In the genomic region with DNA sequence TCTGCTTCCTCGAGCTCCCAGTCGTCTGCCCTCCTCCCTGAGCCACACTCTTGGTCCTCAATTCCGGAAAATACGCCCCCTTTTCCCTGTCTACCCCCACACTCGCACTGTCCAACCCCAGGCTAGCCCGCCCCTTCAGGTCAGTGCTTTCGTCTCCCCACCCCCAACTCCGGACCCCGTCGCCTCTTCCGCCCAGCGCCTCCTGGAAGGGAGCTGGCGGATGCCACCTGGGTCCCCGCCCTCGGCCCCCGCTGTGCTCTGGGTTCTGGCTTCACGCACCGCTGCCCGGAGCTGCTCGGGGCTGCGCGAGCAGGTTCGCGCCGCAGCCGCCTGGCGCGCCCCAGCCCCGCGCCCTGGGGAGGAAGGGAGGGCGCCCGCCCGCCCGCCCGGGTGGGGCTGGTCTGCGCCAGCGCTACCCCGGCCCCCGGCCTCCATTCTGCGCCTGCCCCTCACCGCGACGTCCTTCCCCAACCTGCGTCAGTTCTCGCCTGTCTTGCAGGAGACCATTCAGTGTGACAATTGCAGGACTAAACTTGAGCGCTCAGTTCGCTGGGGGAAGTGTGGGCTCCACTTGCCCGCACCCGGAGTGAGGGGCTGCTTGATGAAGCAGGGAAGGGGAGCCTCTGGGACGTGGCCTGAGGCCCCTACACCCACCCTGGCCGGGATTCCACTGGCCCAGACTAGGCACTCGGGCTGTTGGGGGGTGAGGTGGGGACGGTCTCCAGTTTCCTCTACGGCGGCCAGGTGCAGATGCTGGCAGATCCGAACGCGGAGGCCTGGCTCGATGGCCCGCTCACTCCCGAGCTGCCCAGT, we compare ENCODE assay signal across 9 mouse cellular contexts. TPM values are rescaled to one million over a fixed set of nuclear protein-coding genes. Genes with fewer than 3 reads are reported as not detected.
DNase-seq lines count a peak whose midpoint lies in the region; ATAC-seq and TF ChIP-seq lines count a peak whose summit lies in the region.
"Had no signal": no experiment of that assay in that cellular context is flagged by ENCODE, and none has a peak within 500 bp of the region (broad histone marks: within the 10 kb centered on the region; RNA-seq: fewer than 3 reads in every experiment).

No protein-coding gene starts in this region.

- peak overlapping the region; percentile 98 for H3K4me2 ChIP-seq in heart, embryonic 16.5 days (ENCODE audit: low read depth, low read length)

- H3K9me3 ChIP-seq in E14TG2a.4 (ENCODE audit: low read length) = no peaks in the 10 kb centered on the region
- no peaks in the 10 kb centered on the region for H3K9me3 ChIP-seq in heart, embryonic 16.5 days (replicated peaks; ENCODE audit: control insufficient read depth, low read length)

- no peak overlapping the region for H3K27ac ChIP-seq in embryonic fibroblast, embryonic 13.5 days (ENCODE audit: insufficient read depth, low read length)
- H3K27ac ChIP-seq in heart, embryonic 16.5 days (ENCODE audit: low read length) = peak overlapping the region; percentile 94

- peak overlapping the region; percentile 86 for H3K9ac ChIP-seq in heart, embryonic 16.5 days (ENCODE audit: low read length)

- ATAC-seq in heart, embryonic 16.5 days (replicated peaks; ENCODE audit: extremely low read depth, insufficient read depth, low FRiP score) = peak; percentile 19
- ATAC-seq in megakaryocyte progenitor cell, adult 5-6 weeks (replicated peaks; ENCODE audit: poor library complexity) = peak; percentile 1; the same call in 1 of the 2 replicates

- peaks cover 80% of the 10 kb centered on the region for H3K4me1 ChIP-seq in E14TG2a.4 (replicated peaks; ENCODE audit: low read depth, low read length)
- H3K4me1 ChIP-seq in embryonic fibroblast, embryonic 13.5 days (ENCODE audit: control insufficient read depth, insufficient read depth, low read length) = no peaks in the 10 kb centered on the region
- H3K4me1 ChIP-seq in heart, embryonic 16.5 days (ENCODE audit: control insufficient read depth, insufficient read depth, low read length) = peaks cover 23% of the 10 kb centered on the region

- WGBS in heart, embryonic 16.5 days = 2% methylated on average over 53 of the region's 61 CpGs

- TF ChIP-seq CTCF in E14TG2a.4 (conservative IDR thresholded peaks at IDR 0.05; ENCODE audit: low read length) = no peak
- no peak for TF ChIP-seq CTCF in embryonic fibroblast, embryonic 13.5 days (IDR thresholded peaks at IDR 0.05; ENCODE audit: borderline replicate concordance, insufficient read depth, low read length)

- no peaks in the 10 kb centered on the region for H3K27me3 ChIP-seq in E14TG2a.4 (ENCODE audit: insufficient read depth, low read length)
- no peaks in the 10 kb centered on the region for H3K27me3 ChIP-seq in heart, embryonic 16.5 days (ENCODE audit: control insufficient read depth, insufficient read depth, low read length)

- DNase-seq in adrenal gland, postnatal 25 days = peak; percentile 52
- DNase-seq in kidney, postnatal 36 days = peak; percentile 81 to 89
- peak; percentile 61 for DNase-seq in spleen, adult 12 weeks (ENCODE audit: low spot score)
- no peak for DNase-seq in layer of hippocampus, adult 9-10 months (ENCODE audit: low spot score)

- no peak for TF ChIP-seq POLR2A in embryonic fibroblast, embryonic 13.5 days (IDR thresholded peaks at IDR 0.05; ENCODE audit: low read depth, low read length)

- H3K36me3 ChIP-seq in E14TG2a.4 (ENCODE audit: insufficient read depth, low read length) = no peaks in the 10 kb centered on the region
- H3K36me3 ChIP-seq in heart, embryonic 16.5 days (ENCODE audit: control insufficient read depth, insufficient read depth) = no peaks in the 10 kb centered on the region

- peak overlapping the region; percentile 93 for H3K4me3 ChIP-seq in E14TG2a.4 (replicated peaks; ENCODE audit: low read length)
- peak overlapping the region; percentile 55 for H3K4me3 ChIP-seq in embryonic fibroblast, embryonic 13.5 days (ENCODE audit: insufficient read depth, low read length)
- H3K4me3 ChIP-seq in heart, embryonic 16.5 days (ENCODE audit: low read length) = peak overlapping the region; percentile 83

RNA-seq across cellular contexts. Expression of a gene that starts 1.4 kb away (rescaled TPM):
- total RNA-seq in adrenal gland, postnatal 25 days (2021) = 21.1 and 28.0 TPM in 2 replicates
- 4.7 and 6.5 TPM in 2 replicates for polyA plus RNA-seq in embryonic fibroblast, embryonic 13.5 days (2011; ENCODE audit: insufficient read length, low read depth, missing spikeins)
- 25.7 and 28.9 TPM in 2 replicates for polyA plus RNA-seq in heart, embryonic 16.5 days (2015; fragmentation: Nextera tagmentation; extraction: Ambion mirVana)
- total RNA-seq in megakaryocyte progenitor cell, adult 5-6 weeks (2015) = 6.5 and 7.5 TPM in 2 replicates
- total RNA-seq in megakaryocyte progenitor cell, adult 5-6 weeks (2017) = 7.5 and 10.9 TPM in 2 replicates

RNA-seq across cellular contexts. Expression of a gene that starts 11.6 kb away (rescaled TPM):
- total RNA-seq in adrenal gland, postnatal 25 days (2021) = not detected in 2 replicates
- polyA plus RNA-seq in embryonic fibroblast, embryonic 13.5 days (2011; ENCODE audit: insufficient read length, low read depth, missing spikeins) = not detected in 2 replicates
- polyA plus RNA-seq in heart, embryonic 16.5 days (2015; fragmentation: Nextera tagmentation; extraction: Ambion mirVana) = 0.56 and 1.7 TPM in 2 replicates
- total RNA-seq in megakaryocyte progenitor cell, adult 5-6 weeks (2015) = not detected in 2 replicates
- not detected in 2 replicates for total RNA-seq in megakaryocyte progenitor cell, adult 5-6 weeks (2017)
- total RNA-seq: hematopoietic stem cell, adult 5-6 weeks had no signal

RNA-seq across cellular contexts. Expression of a gene that starts 43.7 kb away (rescaled TPM):
- total RNA-seq in adrenal gland, postnatal 25 days (2021) = 1.7 and 4.3 TPM in 2 replicates
- polyA plus RNA-seq in embryonic fibroblast, embryonic 13.5 days (2011; ENCODE audit: insufficient read length, low read depth, missing spikeins) = not detected in 2 replicates
- polyA plus RNA-seq in heart, embryonic 16.5 days (2015; fragmentation: Nextera tagmentation; extraction: Ambion mirVana) = 0.72 and 0.84 TPM in 2 replicates
- total RNA-seq in megakaryocyte progenitor cell, adult 5-6 weeks (2015) = 0.15 and 0.64 TPM in 2 replicates
- 0.33 and 1.4 TPM in 2 replicates for total RNA-seq in megakaryocyte progenitor cell, adult 5-6 weeks (2017)

RNA-seq across cellular contexts. Expression of a gene that starts 44.0 kb away (rescaled TPM):
- total RNA-seq in adrenal gland, postnatal 25 days (2021) = 0.91 TPM in 1 of 2 replicates, not detected in the other
- 3.0 and 3.4 TPM in 2 replicates for polyA plus RNA-seq in embryonic fibroblast, embryonic 13.5 days (2011; ENCODE audit: insufficient read length, low read depth, missing spikeins)
- polyA plus RNA-seq in heart, embryonic 16.5 days (2015; fragmentation: Nextera tagmentation; extraction: Ambion mirVana) = 0.24 and 0.39 TPM in 2 replicates
- 0.54 TPM in 1 of 2 replicates, not detected in the other for total RNA-seq in megakaryocyte progenitor cell, adult 5-6 weeks (2015)
- total RNA-seq in megakaryocyte progenitor cell, adult 5-6 weeks (2017) = not detected in 2 replicates
- total RNA-seq: hematopoietic stem cell, adult 5-6 weeks had no signal

RNA-seq across cellular contexts. Expression of a gene that starts 49.4 kb away (rescaled TPM):
- 4.3 and 8.0 TPM in 2 replicates for total RNA-seq in adrenal gland, postnatal 25 days (2021)
- polyA plus RNA-seq in embryonic fibroblast, embryonic 13.5 days (2011; ENCODE audit: insufficient read length, low read depth, missing spikeins) = 2.5 and 2.7 TPM in 2 replicates
- 3.9 and 5.1 TPM in 2 replicates for polyA plus RNA-seq in heart, embryonic 16.5 days (2015; fragmentation: Nextera tagmentation; extraction: Ambion mirVana)
- total RNA-seq in megakaryocyte progenitor cell, adult 5-6 weeks (2015) = 0.22 and 0.72 TPM in 2 replicates
- total RNA-seq in megakaryocyte progenitor cell, adult 5-6 weeks (2017) = 0.12 and 0.61 TPM in 2 replicates
